Mouse (Mus musculus): Measurements from ENCODE around the gene Col4a3.

Gene Col4a3

GRCm38 (mm10) chr1:82605856-82606255, 19.1 kb downstream of the Col4a3 start:
- no peak for DNase-seq (ENCODE audit: low spot score in 2 of 2)

- DNase-seq (ENCODE audit: low spot score in 2 of 2): no peak
These were observed 22.0 kb downstream of the Col4a3 start for GRCm38 (mm10) chr1:82608646-82609262.

GRCm38 (mm10) chr1:82612061-82612660, 25.4 kb downstream of the Col4a3 start:
- no peak for DNase-seq (ENCODE audit: low spot score in 2 of 2)

- no peak for DNase-seq (ENCODE audit: low spot score in 2 of 2)
These were observed 31.3 kb downstream of the Col4a3 start for GRCm38 (mm10) chr1:82618001-82618400.

GRCm38 (mm10) chr1:82618592-82618991, 31.9 kb downstream of the Col4a3 start:
- DNase-seq (ENCODE audit: low spot score in 2 of 2): no peak

GRCm38 (mm10) chr1:82619981-82620380, 33.3 kb downstream of the Col4a3 start:
- DNase-seq (ENCODE audit: low spot score in 2 of 2): no peak

GRCm38 (mm10) chr1:82624934-82625333, 38.2 kb downstream of the Col4a3 start:
- DNase-seq (ENCODE audit: low spot score in 2 of 2): no peak

- DNase-seq (ENCODE audit: low spot score in 2 of 2): no peak
These were observed 38.8 kb downstream of the Col4a3 start for GRCm38 (mm10) chr1:82625474-82625873.

GRCm38 (mm10) chr1:82627652-82628051, 40.9 kb downstream of the Col4a3 start:
- DNase-seq (ENCODE audit: low spot score in 2 of 2): no peak

- DNase-seq (ENCODE audit: low spot score in 2 of 2): no peak
These were observed 42.8 kb downstream of the Col4a3 start for GRCm38 (mm10) chr1:82629495-82629894.

GRCm38 (mm10) chr1:82631169-82631792, 44.6 kb downstream of the Col4a3 start:
- DNase-seq (ENCODE audit: low spot score in 2 of 2): no peak

GRCm38 (mm10) chr1:82634545-82635253, 48.0 kb downstream of the Col4a3 start:
- DNase-seq (ENCODE audit: low spot score in 2 of 2): peak in 1 of 2 experiments; percentile 4

GRCm38 (mm10) chr1:82635254-82635620, 48.5 kb downstream of the Col4a3 start:
- no peak for DNase-seq (ENCODE audit: low spot score in 2 of 2)

- no peak for DNase-seq (ENCODE audit: low spot score in 2 of 2)
These were observed 49.6 kb downstream of the Col4a3 start for GRCm38 (mm10) chr1:82636321-82636720.

GRCm38 (mm10) chr1:82637414-82637813, 50.7 kb downstream of the Col4a3 start:
- peak in 1 of 2 experiments; percentile 4 for DNase-seq (ENCODE audit: low spot score in 2 of 2)

- no peak for DNase-seq (ENCODE audit: low spot score in 2 of 2)
These were observed 51.7 kb downstream of the Col4a3 start for GRCm38 (mm10) chr1:82638428-82638827.

GRCm38 (mm10) chr1:82641316-82641987, 54.7 kb downstream of the Col4a3 start:
- peak in 1 of 2 experiments; percentile 15 for DNase-seq (ENCODE audit: low spot score in 2 of 2)

GRCm38 (mm10) chr1:82647989-82648388, 61.3 kb downstream of the Col4a3 start:
- DNase-seq (ENCODE audit: low spot score in 2 of 2): peak in 1 of 2 experiments; percentile 6

- DNase-seq (ENCODE audit: low spot score in 2 of 2): no peak
These were observed 64.1 kb downstream of the Col4a3 start for GRCm38 (mm10) chr1:82650868-82651267.

- DNase-seq (ENCODE audit: low spot score in 2 of 2): no peak
These were observed 67.3 kb downstream of the Col4a3 start for GRCm38 (mm10) chr1:82654046-82654445.

- DNase-seq (ENCODE audit: low spot score in 2 of 2): no peak
These were observed 69.7 kb downstream of the Col4a3 start for GRCm38 (mm10) chr1:82656452-82656851.

GRCm38 (mm10) chr1:82662269-82662668, 75.5 kb downstream of the Col4a3 start:
- DNase-seq (ENCODE audit: low spot score in 2 of 2): no peak
